Mouse (Mus musculus) brain, embryonic 14.5 days (tissue): Measurements from ENCODE around the gene Actg1.

Source experiments
- CTCF ChIP-seq: fragments of 200-500 bp; IDR thresholded peaks from 2 replicates; pipeline ENCODE4 v1.5.1; 2012; ENCODE audit warnings: inconsistent platforms, mild to moderate bottlenecking, moderate library complexity, borderline replicate concordance; ENCODE audit not compliant: insufficient read depth, insufficient read length; ENCODE audit errors: extremely low read depth
- POLR2A ChIP-seq: fragments of 200-500 bp; IDR thresholded peaks from 2 replicates; pipeline ENCODE4 v1.6.1; 2012; ENCODE audit warnings: mild to moderate bottlenecking, inconsistent platforms, borderline replicate concordance; ENCODE audit not compliant: poor library complexity, insufficient read depth, insufficient read length, severe bottlenecking; ENCODE audit errors: extremely low read depth

GRCm38 (mm10) chr11:120298441-120299141, 49.8 kb downstream of the Actg1 start:
- TF ChIP-seq CTCF (no peak), POLR2A (no peak)
